Mouse (Mus musculus): ENCODE measurements around the gene Creb3l2.

The Creb3l2 gene

DNA sequence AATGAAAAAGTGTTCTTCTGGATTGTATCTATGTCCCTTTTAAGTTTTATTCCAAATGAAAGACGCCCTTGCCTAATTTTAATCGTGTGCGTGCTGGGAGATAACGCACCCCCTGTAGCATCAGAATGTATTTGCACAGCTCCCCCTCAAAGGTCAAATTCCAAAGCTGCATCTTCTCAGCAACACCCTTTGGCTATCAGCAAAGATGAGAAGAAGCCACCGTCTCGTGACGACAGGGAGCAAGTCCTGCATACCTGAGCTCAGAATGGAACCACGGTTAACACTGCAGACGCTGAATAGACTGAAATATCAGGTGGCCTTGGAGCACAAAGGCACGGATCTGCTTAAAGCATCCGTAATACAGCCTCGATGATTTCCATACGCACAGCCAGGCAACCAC, 73.7 kb downstream of the Creb3l2 start:
- CTCF ChIA-PET: interaction anchor here in 1 of 4 experiments (0.5 kb wide), 1 partner anchor 256 kb away, joined by 3 read pairs; no protein-coding TSS in a partner anchor
- POLR2A ChIA-PET: interaction anchor here in 1 of 4 experiments (0.7 to 1.4 kb wide), 2 partner anchors 12 to 74 kb away, joined by 3 to 6 read pairs; partner anchors contain the start of gene Creb3l2

DNA sequence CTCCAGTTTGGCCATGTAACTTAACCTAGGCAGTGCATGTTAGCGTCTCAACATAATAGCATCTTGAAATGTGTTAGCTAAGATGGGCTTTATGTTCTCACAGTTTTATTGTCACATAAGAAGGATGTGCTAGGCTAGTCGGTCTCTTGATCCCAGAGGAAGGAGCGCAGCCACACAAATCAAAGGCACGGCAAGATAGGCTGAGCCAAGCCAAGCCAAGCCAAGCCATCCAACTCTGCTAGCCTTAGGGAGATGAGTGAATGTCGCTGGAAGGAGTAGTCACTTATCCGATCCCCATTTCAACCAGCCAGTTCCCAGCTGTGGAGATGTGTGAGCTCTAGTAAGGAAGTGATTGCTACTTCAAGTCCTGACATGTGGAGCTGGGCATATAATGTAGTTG, 75.0 kb downstream of the Creb3l2 start:
- POLR2A ChIA-PET: interaction anchor here in 1 of 4 experiments (0.8 kb wide), 1 partner anchor 80 kb away, joined by 3 read pairs; no protein-coding TSS in a partner anchor
- CTCF ChIA-PET: no interaction called here

DNA sequence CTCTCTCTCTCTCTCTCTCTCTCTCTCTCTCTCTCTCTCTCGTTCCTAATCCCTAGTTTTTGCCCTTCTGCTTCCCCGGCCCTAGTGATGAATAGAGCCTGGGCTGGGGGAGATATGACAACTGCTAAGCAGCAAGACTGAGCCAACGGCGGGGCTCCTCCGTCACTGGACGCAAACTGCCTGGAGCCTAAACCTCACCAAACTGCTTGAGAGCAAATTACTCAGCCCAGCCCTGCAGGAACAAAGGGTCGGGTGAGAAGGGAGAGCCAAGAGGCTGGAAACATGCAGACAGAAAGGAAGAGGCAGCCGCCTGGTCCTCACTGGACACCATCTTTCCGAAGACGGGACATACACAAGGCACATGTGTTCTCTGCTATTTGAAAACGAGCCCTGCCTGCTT, 76.8 kb downstream of the Creb3l2 start:
- CTCF ChIA-PET: interaction anchor here (0.5 to 2.1 kb wide), 10 partner anchors 9 to 319 kb away, joined by 3 to 10 read pairs (median 6); partner anchors contain the start of gene Creb3l2 (in 1 of the 4)
- POLR2A ChIA-PET: interaction anchor here in 2 of 4 experiments (1.0 to 3.2 kb wide), 3 partner anchors 32 to 77 kb away, joined by 3 to 14 read pairs (median 4); partner anchors contain the start of gene Creb3l2 (in 2 of the 2)

DNA sequence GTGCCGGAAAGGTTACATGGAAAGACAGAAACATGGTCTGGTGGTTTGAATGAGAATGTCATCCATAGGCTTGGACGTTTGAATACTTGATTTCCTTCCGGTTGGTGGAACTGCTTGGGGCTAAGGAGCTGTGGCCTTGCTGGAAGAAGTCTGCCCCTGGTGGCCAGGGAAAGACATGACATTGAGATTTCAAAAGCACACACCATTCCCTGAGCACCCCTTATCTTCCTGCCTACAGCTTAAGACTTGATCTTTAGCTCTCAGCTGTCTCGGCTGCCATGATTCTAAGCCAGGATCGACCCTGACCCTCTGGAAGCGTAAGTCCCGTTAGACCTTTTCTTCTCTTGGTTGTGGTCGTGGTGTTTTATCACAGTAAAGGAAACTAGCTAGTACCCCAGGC, 77.6 kb downstream of the Creb3l2 start:
- POLR2A ChIA-PET: interaction anchor here in 2 of 4 experiments (1.0 to 3.2 kb wide), 5 partner anchors 9 to 78 kb away, joined by 3 to 14 read pairs (median 3); partner anchors contain the start of gene Creb3l2 (in 2 of the 2)
- CTCF ChIA-PET: interaction anchor here (0.7 to 2.1 kb wide), 16 partner anchors 9 to 893 kb away, joined by 3 to 10 read pairs (median 4); partner anchors contain the start of gene Creb3l2 (in 2 of the 4)

DNA sequence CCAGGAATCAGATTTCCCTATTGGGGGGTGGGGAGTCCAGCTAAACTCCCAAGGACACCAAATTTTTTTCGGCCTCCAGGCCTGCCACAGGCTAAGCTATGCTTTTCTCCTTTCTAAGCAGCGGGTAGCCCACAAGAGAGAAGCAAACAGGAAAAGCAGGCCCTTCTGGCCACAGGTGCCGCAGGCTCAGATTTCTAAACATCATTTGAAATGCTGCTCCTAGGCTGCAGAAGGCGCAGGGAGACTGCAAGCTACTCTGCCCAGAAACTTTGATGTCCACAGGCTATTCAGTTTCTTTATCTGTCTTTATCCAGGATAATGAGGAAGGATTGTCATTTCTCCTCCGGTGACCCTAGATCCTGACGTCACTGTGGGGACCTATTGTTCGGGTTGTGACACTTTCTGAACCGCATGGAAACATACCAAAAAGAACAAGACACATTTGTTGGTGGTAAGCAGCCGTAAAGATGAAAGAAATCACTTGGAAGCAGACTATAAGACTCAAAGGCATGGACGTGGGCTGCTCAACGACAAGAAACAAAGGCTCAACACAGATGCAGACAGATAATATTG, 81.0 kb downstream of the Creb3l2 start:
- CTCF ChIA-PET: interaction anchor here in 2 of 4 experiments (1.0 to 1.2 kb wide), 3 partner anchors 9 to 29 kb away, joined by 3 read pairs; no protein-coding TSS in a partner anchor
- POLR2A ChIA-PET: interaction anchor here in 2 of 4 experiments (0.8 to 1.2 kb wide), 4 partner anchors 10 to 81 kb away, joined by 3 read pairs; partner anchors contain the start of gene Creb3l2 (in 2 of the 2)

DNA sequence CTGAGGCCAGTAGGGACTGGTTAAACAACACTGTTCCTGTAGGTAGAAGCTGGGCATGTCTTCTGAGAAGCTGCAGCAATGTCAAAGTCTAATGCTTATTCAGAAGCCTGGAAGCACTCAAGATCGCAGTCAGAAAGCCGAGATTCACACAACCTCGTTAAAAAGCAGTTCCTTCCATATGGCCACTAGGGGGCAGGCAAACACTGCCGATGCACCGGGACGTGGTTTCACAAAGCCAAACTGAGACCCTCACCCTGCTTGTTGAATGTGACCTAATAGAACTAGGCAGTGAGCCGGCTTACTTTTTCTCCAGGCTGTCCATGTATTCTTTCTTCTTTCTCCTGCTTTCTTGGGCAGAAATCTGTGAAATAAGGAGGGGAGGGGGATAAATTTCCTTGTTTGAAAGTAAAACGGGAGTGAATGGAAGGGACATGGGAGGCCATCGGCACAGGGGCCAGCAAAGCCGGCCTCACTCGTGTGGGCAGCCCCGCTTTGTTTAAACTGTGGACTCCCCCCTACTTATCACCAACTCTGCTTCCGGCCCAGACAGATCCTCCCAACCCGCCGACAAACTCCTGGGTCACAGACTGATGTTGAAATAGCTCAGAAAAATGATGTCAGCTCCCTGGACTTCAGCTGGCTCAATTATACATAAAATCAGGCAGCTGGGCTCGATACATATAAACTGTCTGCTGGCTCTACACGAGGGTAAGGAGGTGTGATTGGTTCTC, 87.3 kb downstream of the Creb3l2 start:
- ChIA-PET CTCF (interaction anchor here (0.5 to 4.5 kb wide), 13 partner anchors 10 to 259 kb away, joined by 3 to 22 read pairs (median 9); no protein-coding TSS in a partner anchor), POLR2A (interaction anchor here in 2 of 4 experiments (0.6 to 2.0 kb wide), 5 partner anchors 10 to 264 kb away, joined by 3 to 6 read pairs (median 3); partner anchors contain the start of gene Creb3l2 (in 1 of the 2))

DNA sequence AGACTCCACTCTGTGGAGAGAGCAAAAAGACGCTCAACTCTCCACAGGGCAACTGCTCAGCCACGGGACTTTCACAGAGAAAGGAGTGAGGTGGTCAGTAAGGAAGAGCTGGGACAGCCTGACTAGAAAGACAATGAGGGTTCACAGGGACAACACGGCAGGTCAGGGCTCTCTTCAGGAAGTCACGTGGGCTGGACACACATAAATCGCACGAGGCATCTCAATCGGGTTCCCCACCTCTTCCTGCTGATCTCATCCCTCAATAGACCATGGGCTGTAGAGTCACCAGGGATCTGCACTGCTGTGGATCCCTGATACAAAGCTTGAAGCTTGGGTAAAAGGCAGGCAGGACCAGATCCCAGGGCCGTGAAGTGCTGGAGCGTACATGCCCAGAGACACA, 88.3 kb downstream of the Creb3l2 start:
- POLR2A ChIA-PET: interaction anchor here in 1 of 4 experiments (1.1 to 2.0 kb wide), 2 partner anchors 9 to 88 kb away, joined by 3 to 6 read pairs; partner anchors contain the start of gene Creb3l2

DNA sequence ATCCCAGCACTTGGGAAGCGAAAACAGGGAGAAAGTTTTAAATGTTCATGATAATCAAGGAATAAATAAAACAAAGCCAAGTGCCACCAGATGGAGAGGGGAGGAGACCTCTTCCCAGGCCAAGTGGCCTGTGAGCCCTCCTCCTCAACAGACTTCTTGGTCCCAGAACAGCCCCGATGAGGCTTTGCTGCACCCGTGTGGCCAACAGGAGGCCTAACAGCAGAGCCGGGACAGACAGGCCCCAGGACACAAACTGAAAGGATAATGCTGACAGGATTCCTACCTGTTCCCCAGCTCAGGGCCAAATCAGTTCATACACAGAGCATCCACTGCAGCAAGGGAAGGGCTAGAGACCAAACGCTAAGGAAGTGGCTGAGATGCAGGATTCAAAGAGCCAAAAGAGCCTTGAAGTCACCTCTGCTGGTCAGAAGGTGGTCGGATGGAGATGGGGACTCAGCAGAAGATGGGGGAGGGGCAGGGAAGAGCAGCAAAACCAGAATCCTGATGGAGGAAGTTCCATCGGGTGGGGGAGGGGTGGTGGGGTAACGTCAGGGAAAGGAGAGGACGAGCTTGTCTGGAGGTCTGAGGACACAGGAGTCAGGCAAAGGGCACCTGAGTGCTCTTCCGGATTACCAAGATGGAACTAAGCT, 90.1 kb downstream of the Creb3l2 start:
- ChIA-PET POLR2A (interaction anchor here in 3 of 4 experiments (0.6 to 1.5 kb wide), 5 partner anchors 9 to 90 kb away, joined by 3 to 4 read pairs (median 3); partner anchors contain the start of gene Creb3l2 (in 1 of the 3)), CTCF (interaction anchor here in 3 of 4 experiments (0.7 to 4.5 kb wide), 12 partner anchors 10 to 306 kb away, joined by 3 to 14 read pairs (median 4); partner anchors contain the start of gene Creb3l2 (in 1 of the 3))

More for the DNA sequence above, 88.3 kb downstream of the Creb3l2 start:
- CTCF ChIA-PET: interaction anchor here in 2 of 4 experiments (0.6 to 4.5 kb wide), 4 partner anchors 11 to 308 kb away, joined by 3 to 14 read pairs (median 6); no protein-coding TSS in a partner anchor

DNA sequence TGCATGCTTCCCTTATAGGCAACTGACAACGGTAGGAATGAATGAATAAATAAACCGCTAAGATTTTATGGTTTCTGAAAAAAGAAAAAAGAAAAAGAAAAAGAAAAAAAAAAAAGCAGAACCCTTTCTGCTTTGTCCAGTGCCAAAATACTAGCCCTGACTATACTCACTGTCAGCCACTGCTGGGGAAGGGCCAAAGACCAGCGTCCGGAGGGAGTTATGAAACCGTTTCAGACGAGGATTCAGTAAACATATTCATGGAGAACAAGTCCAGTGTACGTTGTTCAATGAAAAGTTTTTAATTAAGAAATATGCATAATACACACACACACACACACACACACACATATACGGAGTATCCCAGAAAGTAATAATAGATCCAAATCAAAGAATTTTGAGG, 91.6 kb downstream of the Creb3l2 start:
- ChIA-PET POLR2A (no interaction called here), CTCF (interaction anchor here in 1 of 4 experiments (1.0 kb wide), 1 partner anchor 97 kb away, joined by 3 read pairs; no protein-coding TSS in a partner anchor)

DNA sequence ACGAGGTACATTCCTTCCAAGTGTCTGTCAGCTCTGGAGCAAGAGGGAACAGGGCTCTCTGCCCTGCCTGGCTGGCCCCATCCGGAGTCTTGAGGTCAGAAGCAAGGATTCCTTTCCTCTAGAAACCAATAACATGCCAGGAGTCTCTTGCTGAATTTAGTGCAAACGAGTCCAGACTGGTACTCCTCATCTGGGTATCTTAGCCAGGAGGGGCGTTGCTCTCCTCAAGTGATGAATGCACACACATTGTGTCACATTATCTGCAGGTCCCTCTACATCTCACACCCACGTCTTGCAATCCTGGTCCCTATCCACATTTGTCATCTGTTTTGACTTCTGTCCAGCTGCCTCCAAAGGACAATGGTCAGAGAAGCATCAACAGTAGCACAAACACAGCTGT, 94.3 kb downstream of the Creb3l2 start:
- CTCF ChIA-PET: no interaction called here
- POLR2A ChIA-PET: interaction anchor here in 1 of 4 experiments (1.1 kb wide), 1 partner anchor 9 kb away, joined by 3 read pairs; no protein-coding TSS in a partner anchor

DNA sequence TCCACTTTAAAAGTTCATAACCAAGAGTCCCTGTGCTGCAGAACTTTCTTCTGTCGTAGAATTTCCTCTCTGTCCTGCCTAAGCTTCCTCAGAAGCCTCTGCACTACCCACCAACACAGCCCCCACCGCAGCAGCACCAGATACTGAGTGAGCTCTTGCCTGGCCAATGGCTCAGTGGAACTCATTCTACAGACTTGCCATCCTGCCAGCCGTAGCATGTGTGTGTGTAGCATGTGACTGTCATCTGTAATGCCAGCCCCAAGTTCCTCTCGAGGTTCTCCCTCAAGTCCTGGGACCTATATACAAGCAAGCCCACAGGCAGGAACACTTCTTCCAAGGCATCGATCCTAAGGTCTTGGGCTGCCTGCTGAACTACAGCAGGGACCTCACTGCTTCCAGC, 103.9 kb downstream of the Creb3l2 start:
- POLR2A ChIA-PET: no interaction called here
- CTCF ChIA-PET: no interaction called here

DNA sequence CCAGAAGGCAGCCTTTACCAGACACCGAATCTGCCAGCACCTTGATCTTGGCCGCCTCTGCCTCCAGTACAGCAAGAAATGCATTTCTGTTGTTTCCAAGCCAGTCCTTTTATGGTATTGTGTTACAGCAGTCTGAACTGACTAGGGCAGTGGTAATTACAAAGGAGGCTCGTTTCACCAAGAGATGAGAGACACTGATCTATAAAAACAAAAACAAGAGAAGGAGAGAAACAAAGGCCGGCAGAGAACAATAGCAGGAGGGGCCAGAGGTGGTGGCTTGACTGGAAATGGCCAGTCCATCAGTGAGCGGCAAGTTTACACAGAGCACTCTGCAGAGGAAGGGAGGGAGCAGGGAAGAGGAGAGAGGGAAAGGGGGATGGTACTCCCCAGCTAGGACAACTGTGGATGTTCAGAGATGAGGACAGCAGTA, 105.1 kb downstream of the Creb3l2 start:
- ChIA-PET CTCF (interaction anchor here in 1 of 4 experiments (0.9 kb wide), 1 partner anchor 37 kb away, joined by 3 read pairs; no protein-coding TSS in a partner anchor), POLR2A (interaction anchor here in 2 of 4 experiments (0.9 to 1.6 kb wide), 5 partner anchors 9 to 105 kb away, joined by 3 to 11 read pairs (median 4); partner anchors contain the start of gene Creb3l2 (in 2 of the 2))

DNA sequence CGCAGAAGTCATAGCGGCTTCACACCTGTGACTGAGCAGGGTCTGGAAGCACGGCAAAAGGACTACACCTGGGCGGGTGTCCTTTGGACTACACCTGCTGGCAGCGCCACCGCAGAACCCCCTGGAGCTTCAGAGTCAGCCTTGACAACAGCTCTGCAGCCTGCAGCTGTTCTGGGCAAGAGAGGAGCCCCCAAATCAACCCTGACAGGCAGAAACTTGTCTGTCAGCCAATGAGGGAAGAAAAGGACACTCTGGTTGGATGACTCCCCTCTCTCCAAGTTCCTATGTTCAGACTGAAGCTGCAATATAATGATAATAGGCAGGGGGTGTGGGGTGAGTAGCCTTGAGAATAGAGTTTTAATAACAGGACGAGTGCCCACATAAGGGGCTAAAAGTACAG, 105.6 kb downstream of the Creb3l2 start:
- ChIA-PET POLR2A (interaction anchor here in 2 of 4 experiments (0.9 to 1.6 kb wide), 6 partner anchors 9 to 106 kb away, joined by 3 to 11 read pairs (median 4); partner anchors contain the start of gene Creb3l2 (in 2 of the 2)), CTCF (interaction anchor here in 1 of 4 experiments (0.9 kb wide), 1 partner anchor 37 kb away, joined by 3 read pairs; no protein-coding TSS in a partner anchor)

DNA sequence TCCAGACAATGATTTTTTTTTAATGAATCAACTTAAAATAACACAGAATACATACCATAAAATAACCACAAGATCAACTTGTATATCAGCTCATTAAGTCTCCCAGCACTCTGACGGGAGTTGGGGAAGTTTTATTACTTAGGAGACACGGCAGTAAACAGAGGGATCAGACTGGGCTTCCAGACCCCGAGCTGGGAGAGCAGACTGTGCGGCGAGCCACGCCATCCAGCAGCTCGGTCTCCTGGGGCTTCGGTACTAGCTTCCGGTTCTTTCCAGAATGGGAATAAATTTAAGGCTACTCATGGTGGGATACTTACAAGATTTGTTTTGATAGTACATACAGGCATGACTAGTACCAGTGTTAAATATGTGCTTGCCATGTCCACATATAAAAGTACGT, 109.1 kb downstream of the Creb3l2 start:
- POLR2A ChIA-PET: interaction anchor here in 1 of 4 experiments (0.6 to 1.0 kb wide), 3 partner anchors 11 to 75 kb away, joined by 3 read pairs; no protein-coding TSS in a partner anchor
- CTCF ChIA-PET: no interaction called here

DNA sequence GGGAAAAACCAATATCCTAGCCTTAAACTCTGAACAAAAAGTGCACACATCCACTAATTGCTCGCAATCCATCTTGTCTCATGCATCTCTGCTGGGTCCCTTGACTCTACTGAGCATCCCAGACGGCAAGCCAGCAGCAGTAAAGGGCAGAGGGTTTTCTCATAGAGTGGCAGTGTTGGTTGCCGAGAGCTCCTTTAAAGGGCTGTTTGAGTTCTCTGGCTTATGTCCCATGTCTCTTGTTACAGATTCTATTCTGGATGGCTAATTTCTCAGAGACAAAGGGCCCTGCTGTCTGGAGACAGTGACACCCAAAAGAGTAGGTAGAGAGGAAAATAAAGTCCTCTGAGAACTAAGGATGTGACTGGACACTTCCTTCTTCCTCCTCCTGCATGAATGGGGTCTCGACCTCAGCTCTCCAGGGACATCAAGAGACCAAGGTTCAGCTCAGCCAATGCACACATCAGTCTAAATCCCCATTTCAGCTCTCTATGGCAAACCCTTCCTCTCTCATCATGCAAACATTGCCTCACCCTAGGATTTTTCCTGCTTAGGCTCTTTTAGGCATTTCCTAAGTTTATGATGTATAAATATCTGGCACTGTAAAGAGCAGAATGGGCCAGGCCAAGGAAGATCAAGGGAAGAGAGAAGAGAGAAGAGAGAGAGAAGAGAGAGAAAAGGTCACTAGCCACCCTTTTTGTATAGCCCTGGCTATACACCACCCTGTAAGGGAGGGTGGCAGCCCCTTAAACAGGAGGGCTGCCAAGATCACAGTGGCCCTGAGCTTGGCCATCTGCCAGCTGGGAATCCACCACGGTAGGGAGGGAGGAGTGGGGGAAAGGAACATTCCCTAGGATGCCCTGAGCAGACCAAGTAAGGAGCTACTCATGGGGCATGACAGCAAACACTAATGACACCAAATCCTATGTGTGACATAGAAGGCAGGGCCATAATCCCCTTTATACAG, 111.8 kb downstream of the Creb3l2 start:
- CTCF ChIA-PET: interaction anchor here in 2 of 4 experiments (0.5 to 0.6 kb wide), 3 partner anchors 132 to 246 kb away, joined by 3 to 4 read pairs (median 3); no protein-coding TSS in a partner anchor
- POLR2A ChIA-PET: interaction anchor here in 3 of 4 experiments (0.6 to 1.0 kb wide), 3 partner anchors 72 to 943 kb away, joined by 3 to 6 read pairs (median 5); no protein-coding TSS in a partner anchor

DNA sequence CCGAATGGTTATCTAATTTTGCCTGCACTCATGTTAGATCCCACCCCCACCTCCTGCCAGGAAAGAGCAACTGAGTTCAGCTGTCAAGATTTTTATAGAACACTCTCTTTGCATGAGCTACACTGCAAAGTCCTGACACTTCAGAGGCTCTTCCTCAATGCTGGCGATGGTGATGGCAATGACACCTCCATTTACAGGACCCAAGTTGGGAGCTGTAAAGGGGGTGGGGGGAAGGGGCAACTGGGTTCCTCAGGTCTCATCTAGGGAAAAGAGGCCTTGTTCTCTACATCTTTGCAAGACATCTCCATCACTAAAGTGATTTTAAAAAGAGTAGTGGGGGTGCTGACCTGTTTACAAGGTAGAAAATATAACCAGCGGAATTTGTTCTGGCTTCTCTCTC, 112.6 kb downstream of the Creb3l2 start:
- ChIA-PET CTCF (interaction anchor here in 2 of 4 experiments (0.6 kb wide), 2 partner anchors 240 to 246 kb away, joined by 3 to 4 read pairs; no protein-coding TSS in a partner anchor), POLR2A (interaction anchor here in 2 of 4 experiments (0.6 to 0.7 kb wide), 3 partner anchors 30 to 942 kb away, joined by 3 to 6 read pairs (median 5); no protein-coding TSS in a partner anchor)

Data from embryonic stem cell, embryonic (primary cell).